Mouse (Mus musculus) liver, embryonic 14.5 days (tissue): ENCODE results near the gene Olfr1425.

Source experiments
- CTCF ChIP-seq: IDR thresholded peaks from 2 replicates; pipeline ENCODE4 v1.5.1; 2016; ENCODE audit warnings: antibody characterized with exemption, low read depth, control low read depth
- EP300 ChIP-seq: IDR thresholded peaks from 2 replicates; pipeline ENCODE4 v1.6.1; 2016; ENCODE audit warnings: antibody characterized with exemption, low read depth

- TF ChIP-seq EP300 (no peak), CTCF (no peak)
These were observed 50.9 kb downstream of the Olfr1425 start for GRCm38 (mm10) chr19:12026606-12027005.
